1 mouse cellular context compared by ENCODE assay signal in genomic region chr17:6960349-6960748, GRCm38 (mm10).
TF ChIP-seq lines count a peak whose summit lies in the region.

No protein-coding gene starts in this region.

TF ChIP-seq in CH12.LX, 34 proteins besides CTCF, POLR2A, EP300 and RAD21:
- peak; percentile 69 for TF ChIP-seq BHLHE40 (IDR thresholded peaks at IDR 0.05; ENCODE audit: low read depth, low read length)
